23 mouse cellular contexts compared by ENCODE assay signal in the genomic region with DNA sequence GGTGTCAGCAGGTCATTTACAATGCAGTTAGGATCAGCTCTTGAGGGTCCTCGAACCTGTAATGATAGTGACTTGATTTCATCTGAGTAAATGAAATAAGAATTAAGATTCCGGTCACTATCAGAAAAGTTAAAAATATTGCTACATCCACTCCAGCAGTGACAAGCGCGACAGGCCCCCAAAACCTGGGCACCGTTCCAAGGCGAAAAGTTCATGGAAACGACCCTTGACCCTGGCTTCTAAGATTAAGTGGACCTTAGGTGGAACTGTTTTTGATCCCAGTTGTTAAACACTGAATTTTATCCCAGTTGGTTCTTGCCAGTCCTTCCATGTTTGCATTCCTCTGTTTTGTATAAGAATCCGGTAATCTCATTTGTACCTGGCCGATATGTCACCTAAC. TPM values are rescaled to one million over a fixed set of nuclear protein-coding genes. Genes with fewer than 3 reads are reported as not detected.
DNase-seq lines count a peak whose midpoint lies in the region; ATAC-seq lines count a peak whose summit lies in the region.
"Had no signal": no experiment of that assay in that cellular context is flagged by ENCODE, and none has a peak within 500 bp of the region (broad histone marks: within the 10 kb centered on the region; RNA-seq: fewer than 3 reads in every experiment).

No protein-coding gene starts in this region.

- ATAC-seq in liver, embryonic 11.5 days (replicated peaks; ENCODE audit: low FRiP score): no peak
- ATAC-seq in liver, embryonic 16.5 days (ENCODE audit: low read depth): peak; percentile 30; the same call in 1 of the 2 replicates
- ATAC-seq in neural tube, embryonic 15.5 days (ENCODE audit: low FRiP score): no peak
- ATAC-seq: activated CD4-positive, CD25-positive, alpha-beta regulatory T cell, adult 4 months; forebrain, embryonic 13.5 days; forebrain, embryonic 16.5 days; hindbrain, embryonic 16.5 days had no signal

- H3K27ac ChIP-seq in liver, embryonic 11.5 days (ENCODE audit: low read depth, low read length): no peak overlapping the region
- H3K27ac ChIP-seq in liver, embryonic 16.5 days (ENCODE audit: low read length): no peak overlapping the region
- no peak overlapping the region for H3K27ac ChIP-seq in neural tube, embryonic 15.5 days (replicated peaks)
- H3K27ac ChIP-seq: forebrain, embryonic 10.5 days; forebrain, embryonic 13.5 days; hindbrain, embryonic 10.5 days; hindbrain, embryonic 13.5 days had no signal

- no peak overlapping the region for H3K4me2 ChIP-seq in liver, embryonic 11.5 days
- H3K4me2 ChIP-seq in liver, embryonic 16.5 days (ENCODE audit: low read depth, low read length): no peak overlapping the region
- H3K4me2 ChIP-seq in neural tube, embryonic 15.5 days: no peak overlapping the region
- H3K4me2 ChIP-seq: forebrain, embryonic 13.5 days; heart, embryonic 11.5 days; hindbrain, embryonic 13.5 days had no signal

- H3K4me1 ChIP-seq in liver, embryonic 11.5 days (replicated peaks; ENCODE audit: control insufficient read depth, insufficient read depth, low read length): no peaks in the 10 kb centered on the region
- H3K4me1 ChIP-seq in liver, embryonic 16.5 days (ENCODE audit: control insufficient read depth, low read depth, low read length): no peaks in the 10 kb centered on the region
- H3K4me1 ChIP-seq in neural tube, embryonic 15.5 days: no peaks in the 10 kb centered on the region
- H3K4me1 ChIP-seq: forebrain, embryonic 10.5 days; forebrain, embryonic 13.5 days; hindbrain, embryonic 10.5 days; hindbrain, embryonic 13.5 days had no signal

- 88% methylated on average over 9 of the region's 9 CpGs for WGBS in liver, embryonic 11.5 days
- 72% methylated on average over 9 of the region's 9 CpGs for WGBS in liver, embryonic 16.5 days (ENCODE audit: insufficient replicate concordance)
- 92% methylated on average over 9 of the region's 9 CpGs for WGBS in neural tube, embryonic 15.5 days

- DNase-seq in adrenal gland, adult 2 months: peak; percentile 33
- DNase-seq in adrenal gland, adult 8-10 months: no peak
- peak; percentile 7 for DNase-seq in heart, adult 11 months
- no peak for DNase-seq in heart, postnatal 14 days
- peak; percentile 31 for DNase-seq in liver
- DNase-seq in liver, embryonic 11.5 days (ENCODE audit: low spot score): no peak
- DNase-seq: cerebellum, adult 11-12 months; cerebellum, adult 8-10 months; cerebellum, postnatal 36 days; embryo, embryonic 11 days; gastrocnemius, postnatal 10 days; gastrocnemius, postnatal 36 days; heart, postnatal 36 days had no signal

- H3K36me3 ChIP-seq in liver, embryonic 11.5 days (ENCODE audit: control insufficient read depth, insufficient read depth, low read length): peaks cover 21% of the 10 kb centered on the region
- peaks cover 22% of the 10 kb centered on the region for H3K36me3 ChIP-seq in liver, embryonic 16.5 days (ENCODE audit: control insufficient read depth, insufficient read depth)
- H3K36me3 ChIP-seq in neural tube, embryonic 15.5 days: peaks cover 65% of the 10 kb centered on the region

- no peaks in the 10 kb centered on the region for H3K9me3 ChIP-seq in liver, embryonic 11.5 days (ENCODE audit: control insufficient read depth, low read length)
- H3K9me3 ChIP-seq in liver, embryonic 16.5 days (replicated peaks; ENCODE audit: control insufficient read depth, low read length): no peaks in the 10 kb centered on the region
- H3K9me3 ChIP-seq in neural tube, embryonic 15.5 days (replicated peaks): no peaks in the 10 kb centered on the region
- H3K9me3 ChIP-seq: forebrain, embryonic 10.5 days; forebrain, embryonic 13.5 days; hindbrain, embryonic 10.5 days; hindbrain, embryonic 13.5 days had no signal

- no peaks in the 10 kb centered on the region for H3K27me3 ChIP-seq in liver, embryonic 11.5 days (replicated peaks; ENCODE audit: control insufficient read depth, insufficient read depth, low read length)
- H3K27me3 ChIP-seq in liver, embryonic 16.5 days (ENCODE audit: control insufficient read depth, insufficient read depth, low read depth, low read length): no peaks in the 10 kb centered on the region
- H3K27me3 ChIP-seq in neural tube, embryonic 15.5 days (replicated peaks): no peaks in the 10 kb centered on the region
- H3K27me3 ChIP-seq: forebrain, embryonic 13.5 days; hindbrain, embryonic 13.5 days had no signal

- intact Hi-C loops in heart, postnatal 14 days (cut with DNase I): no loop called here

- no peak overlapping the region for H3K9ac ChIP-seq in liver, embryonic 11.5 days (ENCODE audit: low read depth, low read length)
- H3K9ac ChIP-seq in liver, embryonic 16.5 days (ENCODE audit: low read depth, low read length): no peak overlapping the region
- no peak overlapping the region for H3K9ac ChIP-seq in neural tube, embryonic 15.5 days (replicated peaks)
- H3K9ac ChIP-seq: forebrain, embryonic 13.5 days; hindbrain, embryonic 13.5 days had no signal

- H3K4me3 ChIP-seq in liver, embryonic 11.5 days (ENCODE audit: low read depth, low read length): no peak overlapping the region
- H3K4me3 ChIP-seq in liver, embryonic 16.5 days (ENCODE audit: low read depth, low read length): no peak overlapping the region
- no peak overlapping the region for H3K4me3 ChIP-seq in neural tube, embryonic 15.5 days (replicated peaks)
- H3K4me3 ChIP-seq: forebrain, embryonic 10.5 days; forebrain, embryonic 13.5 days; hindbrain, embryonic 10.5 days; hindbrain, embryonic 13.5 days had no signal

RNA-seq across cellular contexts. Expression of a gene that starts 14.6 kb away (rescaled TPM):
- total RNA-seq in adrenal gland, adult 2 months (2021): 10 to 100 TPM; 43.5 to 46.9 TPM
- 30.7 and 55.7 TPM in 2 replicates for polyA plus RNA-seq in adrenal gland, adult 2 months (2012; rRNA removed)
- total RNA-seq in adrenal gland, adult 8-10 months (2022): 10 to 100 TPM; 43.0 to 45.7 (median 45.4) TPM
- 1 to 10 TPM; 6.2 to 9.0 TPM for total RNA-seq in heart, postnatal 14 days (2021)
- 8.1 and 9.6 TPM in 2 replicates for polyA plus RNA-seq in liver, embryonic 11.5 days (2014; fragmentation: Nextera tagmentation; extraction: Ambion mirVana)
- 3.5 and 3.6 TPM in 2 replicates for polyA plus RNA-seq in liver, embryonic 16.5 days (2015; fragmentation: Nextera tagmentation; extraction: Ambion mirVana)
- 10.1 and 12.1 TPM in 2 replicates for polyA plus RNA-seq in neural tube, embryonic 15.5 days (2015; fragmentation: Nextera tagmentation; extraction: Ambion mirVana)

RNA-seq across cellular contexts. Expression of a gene that starts 22.4 kb away (rescaled TPM):
- total RNA-seq in adrenal gland, adult 2 months (2021): 100 to 1,000 TPM in 1 of 2 experiments, 10 to 100 TPM in 1; 88.0 to 102 TPM
- polyA plus RNA-seq in adrenal gland, adult 2 months (2012; rRNA removed): 15.0 and 23.3 TPM in 2 replicates
- total RNA-seq in adrenal gland, adult 8-10 months (2022): 100 to 1,000 TPM in 3 of 4 experiments, 10 to 100 TPM in 1; 98.5 to 116 (median 108) TPM
- total RNA-seq in heart, postnatal 14 days (2021): 10 to 100 TPM; 36.0 to 39.4 TPM
- polyA plus RNA-seq in liver, embryonic 11.5 days (2014; fragmentation: Nextera tagmentation; extraction: Ambion mirVana): 53.7 and 55.2 TPM in 2 replicates
- polyA plus RNA-seq in liver, embryonic 16.5 days (2015; fragmentation: Nextera tagmentation; extraction: Ambion mirVana): 22.6 and 23.3 TPM in 2 replicates
- 29.0 and 42.3 TPM in 2 replicates for polyA plus RNA-seq in neural tube, embryonic 15.5 days (2015; fragmentation: Nextera tagmentation; extraction: Ambion mirVana)

Comparison
In these comparisons a context has a peak if more than half of its experiments do, and no peak if none do; other contexts are left out.
1. DNase-seq: peak in adrenal gland, adult 2 months (single experiment), heart, adult 11 months (single experiment) and liver (single experiment); none in adrenal gland, adult 8-10 months (single experiment), heart, postnatal 14 days (0 of 2) and liver, embryonic 11.5 days (single experiment).